23 mouse cellular contexts compared by ENCODE assay signal in the genomic region with DNA sequence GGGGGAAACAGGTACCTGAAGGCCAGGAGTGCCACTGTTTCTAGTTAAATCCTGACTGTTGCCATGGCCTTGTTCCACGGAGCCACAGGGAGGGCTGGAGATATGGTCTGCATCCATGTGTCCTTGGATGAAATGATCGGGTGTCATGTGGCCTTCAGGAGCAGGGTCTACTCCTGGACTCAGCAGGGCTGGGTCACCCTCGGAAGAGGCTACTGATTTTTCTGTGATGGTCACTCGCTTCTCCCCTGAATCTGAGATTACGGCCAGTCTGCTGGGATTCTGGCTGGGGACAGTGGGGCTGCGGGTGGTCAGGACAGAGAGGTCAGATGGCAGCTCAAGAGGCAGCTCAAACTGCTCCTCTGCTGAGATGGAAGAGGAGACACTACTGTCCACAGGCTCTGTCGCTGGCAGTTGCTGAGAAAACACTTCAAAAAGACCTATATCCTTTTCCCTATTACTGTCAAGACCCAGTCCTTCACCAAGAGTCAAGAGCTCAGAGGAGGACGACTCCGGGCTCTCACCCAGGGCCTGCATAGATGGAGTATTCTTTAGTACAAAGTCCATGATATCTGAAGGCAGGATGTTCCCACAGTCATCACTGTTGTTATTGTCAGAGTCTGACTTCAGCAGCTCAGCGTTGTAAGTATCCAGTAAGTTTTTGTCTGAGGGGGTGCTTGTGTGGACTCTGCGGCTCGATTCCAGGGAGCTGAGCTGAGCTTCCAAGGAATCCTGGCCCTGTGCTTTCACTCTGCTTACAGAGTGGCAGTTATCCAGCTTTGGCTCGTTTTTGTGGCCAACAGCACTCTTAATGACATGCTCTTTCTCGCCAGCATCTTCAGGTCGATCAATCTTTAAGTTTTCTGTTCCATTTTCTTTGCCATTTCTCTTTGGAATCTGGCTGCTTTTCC. TPM values are rescaled to one million over a fixed set of nuclear protein-coding genes. Genes with fewer than 3 reads are reported as not detected.
DNase-seq lines count a peak whose midpoint lies in the region; ATAC-seq and TF ChIP-seq lines count a peak whose summit lies in the region.
"Had no signal": no experiment of that assay in that cellular context is flagged by ENCODE, and none has a peak within 500 bp of the region (broad histone marks: within the 10 kb centered on the region; RNA-seq: fewer than 3 reads in every experiment).

No protein-coding gene starts in this region.

- no peak overlapping the region for H3K4me3 ChIP-seq in heart, embryonic 11.5 days (ENCODE audit: low read depth, low read length)
- no peak overlapping the region for H3K4me3 ChIP-seq in liver, adult 2 months (ENCODE audit: insufficient read depth, low read depth, low read length)
- H3K4me3 ChIP-seq in liver, embryonic 11.5 days (ENCODE audit: low read depth, low read length): no peak overlapping the region
- H3K4me3 ChIP-seq: forebrain, embryonic 10.5 days; left cerebral cortex, adult 2 months; liver, embryonic 15.5 days had no signal

- H3K36me3 ChIP-seq in heart, embryonic 11.5 days (ENCODE audit: control insufficient read depth, insufficient read depth, low read length): peaks cover 78% of the 10 kb centered on the region
- peaks cover 65% of the 10 kb centered on the region for H3K36me3 ChIP-seq in liver, adult 2 months (ENCODE audit: control insufficient read depth, insufficient read depth, low read length)
- peaks cover 86% of the 10 kb centered on the region for H3K36me3 ChIP-seq in liver, embryonic 11.5 days (ENCODE audit: control insufficient read depth, insufficient read depth, low read length)

- no peak for TF ChIP-seq POLR2A in liver, adult 2 months (IDR thresholded peaks at IDR 0.05; ENCODE audit: extremely low read depth, insufficient read depth, low read length)

- no peaks in the 10 kb centered on the region for H3K27me3 ChIP-seq in heart, embryonic 11.5 days (ENCODE audit: control insufficient read depth, insufficient read depth, low read length)
- H3K27me3 ChIP-seq in liver, adult 2 months (ENCODE audit: control insufficient read depth, insufficient read depth, low read length): no peaks in the 10 kb centered on the region
- H3K27me3 ChIP-seq in liver, embryonic 11.5 days (replicated peaks; ENCODE audit: control insufficient read depth, insufficient read depth, low read length): no peaks in the 10 kb centered on the region
- H3K27me3 ChIP-seq: liver, embryonic 15.5 days had no signal

- no peaks in the 10 kb centered on the region for H3K4me1 ChIP-seq in heart, embryonic 11.5 days (ENCODE audit: control insufficient read depth, insufficient read depth, low read length)
- peaks cover 7% of the 10 kb centered on the region; the same call in 1 of the 2 replicates for H3K4me1 ChIP-seq in liver, adult 2 months (ENCODE audit: control insufficient read depth, insufficient read depth, low read length)
- H3K4me1 ChIP-seq in liver, embryonic 11.5 days (replicated peaks; ENCODE audit: control insufficient read depth, insufficient read depth, low read length): no peaks in the 10 kb centered on the region
- H3K4me1 ChIP-seq: forebrain, embryonic 10.5 days; liver, embryonic 15.5 days had no signal

- ATAC-seq in heart, embryonic 11.5 days (replicated peaks; ENCODE audit: insufficient number of reproducible peaks, low FRiP score, low TSS enrichment): no peak
- ATAC-seq in liver, embryonic 11.5 days (replicated peaks; ENCODE audit: low FRiP score): no peak
- ATAC-seq: forebrain, embryonic 16.5 days had no signal

- no peaks in the 10 kb centered on the region for H3K79me2 ChIP-seq in liver, adult 2 months (ENCODE audit: control insufficient read depth, insufficient read depth, low read length)

- H3K4me2 ChIP-seq in heart, embryonic 11.5 days: no peak overlapping the region
- no peak overlapping the region for H3K4me2 ChIP-seq in liver, embryonic 11.5 days
- H3K4me2 ChIP-seq: liver, embryonic 15.5 days; midbrain, embryonic 11.5 days had no signal

- no peaks in the 10 kb centered on the region for H3K9me3 ChIP-seq in heart, embryonic 11.5 days (replicated peaks; ENCODE audit: control insufficient read depth, low read length)
- no peaks in the 10 kb centered on the region for H3K9me3 ChIP-seq in liver, embryonic 11.5 days (ENCODE audit: control insufficient read depth, low read length)
- H3K9me3 ChIP-seq: forebrain, embryonic 10.5 days; liver, embryonic 15.5 days had no signal

- WGBS in heart, embryonic 11.5 days (ENCODE audit: insufficient replicate concordance): 92% methylated on average over 15 of the region's 15 CpGs
- 73% methylated on average over 15 of the region's 15 CpGs for WGBS in liver, adult 2 months
- WGBS in liver, embryonic 11.5 days: 90% methylated on average over 15 of the region's 15 CpGs

- TF ChIP-seq CTCF in liver, adult 2 months (IDR thresholded peaks at IDR 0.05; ENCODE audit: low read depth, low read length): no peak

- no peak overlapping the region for H3K9ac ChIP-seq in heart, embryonic 11.5 days (ENCODE audit: low read depth, low read length)
- no peak overlapping the region for H3K9ac ChIP-seq in liver, adult 2 months (ENCODE audit: low read depth, low read length)
- H3K9ac ChIP-seq in liver, embryonic 11.5 days (ENCODE audit: low read depth, low read length): no peak overlapping the region
- H3K9ac ChIP-seq: liver, embryonic 15.5 days had no signal

- intact Hi-C loops in heart, postnatal 14 days (cut with DNase I): no loop called here
- intact Hi-C loops in gastrocnemius, postnatal 14 days (cut with DNase I; ENCODE audit: low total_unique reads): no loop called here

- no peak overlapping the region for H3K27ac ChIP-seq in heart, embryonic 11.5 days (ENCODE audit: low read depth, low read length)
- no peak overlapping the region for H3K27ac ChIP-seq in liver, adult 2 months (replicated peaks; ENCODE audit: insufficient read depth, low read depth, low read length)
- no peak overlapping the region for H3K27ac ChIP-seq in liver, embryonic 11.5 days (ENCODE audit: low read depth, low read length)
- H3K27ac ChIP-seq: forebrain, embryonic 10.5 days; left cerebral cortex, adult 2 months; liver, embryonic 15.5 days had no signal

- DNase-seq in adrenal gland, postnatal 36 days: peak; percentile 26 to 34
- no peak for DNase-seq in adrenal gland, postnatal 14 days
- peak; percentile 32 to 47 for DNase-seq in heart, postnatal 14 days
- DNase-seq in liver, adult 2 months (ENCODE audit: extremely low read depth, low read depth, low spot score): peak; percentile 19
- DNase-seq in liver, embryonic 11.5 days (ENCODE audit: low spot score): no peak
- peak; percentile 61 for DNase-seq in gastrocnemius, postnatal 14 days
- no peak for DNase-seq in ovary, postnatal 36 days (ENCODE audit: low spot score)
- DNase-seq: cerebellum, adult 18-20 months; cerebellum, postnatal 14 days; kidney, adult 11 months; kidney, postnatal 4 days; retina, postnatal 1 day; right cerebral cortex, postnatal 25 days had no signal

RNA-seq across cellular contexts. Expression of a gene that starts 17.3 kb away (rescaled TPM):
- 1 to 10 TPM; 1.2 to 4.1 TPM for total RNA-seq in adrenal gland, postnatal 36 days (2021)
- 5.6 and 64.1 TPM in 2 replicates for total RNA-seq in adrenal gland, postnatal 14 days (2021)
- total RNA-seq in heart, postnatal 14 days (2021): 1 to 10 TPM in 1 of 2 experiments, under 1 TPM in 1; 0.85 to 1.6 TPM
- 0.24 TPM in 1 of 2 replicates, not detected in the other for polyA plus RNA-seq in heart, embryonic 11.5 days (2014; fragmentation: Nextera tagmentation; extraction: Ambion mirVana)
- 1,192 and 1,193 TPM in 2 replicates for total RNA-seq in liver, adult 2 months (2014; rRNA removed)
- 2,094 and 2,442 TPM in 2 replicates for polyA plus RNA-seq in liver, adult 2 months (2012; rRNA removed)
- 5.2 and 7.3 TPM in 2 replicates for polyA plus RNA-seq in liver, embryonic 11.5 days (2014; fragmentation: Nextera tagmentation; extraction: Ambion mirVana)
- total RNA-seq in gastrocnemius, postnatal 14 days (2021): under 1 TPM in 1 of 2 experiments, not detected in 1; 0.73 TPM
- total RNA-seq: granulocyte monocyte progenitor cell, adult 5-6 weeks; monocyte, adult 5-6 weeks had no signal
- polyA plus RNA-seq: embryonic facial prominence, embryonic 11.5 days; forebrain, embryonic 10.5 days; forebrain, embryonic 16.5 days; midbrain, embryonic 11.5 days; neural tube, embryonic 11.5 days had no signal

RNA-seq across cellular contexts. Expression of a gene that starts 21.1 kb away (rescaled TPM):
- total RNA-seq in adrenal gland, postnatal 36 days (2021): 1 to 10 TPM; 2.2 to 8.8 TPM
- total RNA-seq in adrenal gland, postnatal 14 days (2021): 5.3 and 5.5 TPM in 2 replicates
- 10 to 100 TPM; 10.4 to 12.7 TPM for total RNA-seq in heart, postnatal 14 days (2021)
- polyA plus RNA-seq in heart, embryonic 11.5 days (2014; fragmentation: Nextera tagmentation; extraction: Ambion mirVana): 0.80 and 0.90 TPM in 2 replicates
- total RNA-seq in liver, adult 2 months (2014; rRNA removed): 17.1 and 23.8 TPM in 2 replicates
- polyA plus RNA-seq in liver, adult 2 months (2012; rRNA removed): 67.0 and 77.3 TPM in 2 replicates
- 1.2 and 1.6 TPM in 2 replicates for polyA plus RNA-seq in liver, embryonic 11.5 days (2014; fragmentation: Nextera tagmentation; extraction: Ambion mirVana)
- total RNA-seq in gastrocnemius, postnatal 14 days (2021): 10 to 100 TPM in 1 of 2 experiments, 1 to 10 TPM in 1; 9.4 to 11.6 TPM
- total RNA-seq: granulocyte monocyte progenitor cell, adult 5-6 weeks had no signal

RNA-seq across cellular contexts. Expression of a gene that starts 52.5 kb away (rescaled TPM):
- 10 to 100 TPM; 68.9 to 97.6 TPM for total RNA-seq in adrenal gland, postnatal 36 days (2021)
- total RNA-seq in adrenal gland, postnatal 14 days (2021): 72.1 and 82.3 TPM in 2 replicates
- total RNA-seq in heart, postnatal 14 days (2021): 10 to 100 TPM; 32.7 to 41.8 TPM
- 71.4 and 72.5 TPM in 2 replicates for polyA plus RNA-seq in heart, embryonic 11.5 days (2014; fragmentation: Nextera tagmentation; extraction: Ambion mirVana)
- 27.5 and 33.2 TPM in 2 replicates for total RNA-seq in liver, adult 2 months (2014; rRNA removed)
- 24.3 and 33.5 TPM in 2 replicates for polyA plus RNA-seq in liver, adult 2 months (2012; rRNA removed)
- polyA plus RNA-seq in liver, embryonic 11.5 days (2014; fragmentation: Nextera tagmentation; extraction: Ambion mirVana): 48.9 and 54.0 TPM in 2 replicates
- total RNA-seq in gastrocnemius, postnatal 14 days (2021): 10 to 100 TPM; 29.2 to 38.8 TPM

RNA-seq across cellular contexts. Expression of a gene that starts 52.5 kb away (rescaled TPM):
- total RNA-seq in adrenal gland, postnatal 36 days (2021): 100 to 1,000 TPM; 173 to 185 TPM
- total RNA-seq in adrenal gland, postnatal 14 days (2021): 160 and 166 TPM in 2 replicates
- total RNA-seq in heart, postnatal 14 days (2021): 10 to 100 TPM; 80.1 to 88.6 TPM
- polyA plus RNA-seq in heart, embryonic 11.5 days (2014; fragmentation: Nextera tagmentation; extraction: Ambion mirVana): 139 and 168 TPM in 2 replicates
- total RNA-seq in liver, adult 2 months (2014; rRNA removed): 94.1 and 98.6 TPM in 2 replicates
- polyA plus RNA-seq in liver, adult 2 months (2012; rRNA removed): 32.0 and 33.1 TPM in 2 replicates
- polyA plus RNA-seq in liver, embryonic 11.5 days (2014; fragmentation: Nextera tagmentation; extraction: Ambion mirVana): 171 and 202 TPM in 2 replicates
- total RNA-seq in gastrocnemius, postnatal 14 days (2021): 10 to 100 TPM; 65.1 to 69.9 TPM

Comparison
In these comparisons a context has a peak if more than half of its experiments do, and no peak if none do; other contexts are left out.
1. DNase-seq: peak in adrenal gland, postnatal 36 days (2 of 2), heart, postnatal 14 days (2 of 2), liver, adult 2 months (single experiment) and gastrocnemius, postnatal 14 days (single experiment); none in adrenal gland, postnatal 14 days (single experiment), liver, embryonic 11.5 days (single experiment) and ovary, postnatal 36 days (single experiment).
2. RNA of a gene that starts 17.3 kb away (total RNA-seq): 1,192 to 1,193 TPM in liver, adult 2 months; 5.6 to 64.1 TPM in adrenal gland, postnatal 14 days, 1.2 to 4.1 TPM in adrenal gland, postnatal 36 days, 0.85 to 1.6 TPM in heart, postnatal 14 days and 0.73 TPM in gastrocnemius, postnatal 14 days; every median in the first group is over 10 times any median in the second.